Mouse (Mus musculus): ENCODE results near the gene Xpnpep1.

- TF ChIP-seq ZNF384 (IDR thresholded peaks at IDR 0.05; ENCODE audit: low read depth, low read length) (no peak), MAFK (IDR thresholded peaks at IDR 0.05; ENCODE audit: insufficient read depth, low read depth, low read length) (no peak), CHD2 (IDR thresholded peaks at IDR 0.05; ENCODE audit: low read depth, low read length) (no peak)
Measured at GRCm38 (mm10) chr19:53062046-53062445, 22.0 kb upstream of the Xpnpep1 start.

Measured in ES-E14 (cell line).